Mouse (Mus musculus) ZHBTc4 (cell line): ENCODE measurements around the gene Slc38a3.

Experiments
- DNase-seq: peaks from one replicate; pipeline ENCODE4 v3.0.0-alpha.2; 2011; ENCODE audit warnings: low read depth, low spot score

Gene Slc38a3

DNA sequence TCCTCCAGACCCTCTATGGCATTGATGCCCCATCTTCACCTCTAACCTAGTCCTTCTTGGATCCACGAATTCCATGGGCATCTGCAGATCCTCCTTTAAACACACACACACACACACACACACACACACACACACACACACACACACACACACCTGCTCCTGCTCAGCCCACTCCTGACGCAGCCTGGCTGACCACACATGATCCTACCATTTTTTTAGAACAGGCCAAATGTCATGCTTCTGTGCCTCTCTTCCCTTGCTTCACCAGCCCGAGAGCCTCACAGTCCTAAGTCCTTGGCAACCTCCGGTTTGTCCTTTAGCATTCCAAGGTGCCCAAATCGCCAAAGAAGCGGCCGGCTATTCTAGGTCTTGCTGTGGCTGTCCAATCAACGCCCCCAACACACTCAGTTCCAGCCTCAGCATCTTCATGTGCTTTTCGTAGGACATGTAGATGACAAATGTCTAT, at the start of gene Slc38a3:
Gene Slc38a3 (minus strand): TSS at position 51 of the 466 bp plus-strand sequence.
- DNase-seq, result no peak

DNA sequence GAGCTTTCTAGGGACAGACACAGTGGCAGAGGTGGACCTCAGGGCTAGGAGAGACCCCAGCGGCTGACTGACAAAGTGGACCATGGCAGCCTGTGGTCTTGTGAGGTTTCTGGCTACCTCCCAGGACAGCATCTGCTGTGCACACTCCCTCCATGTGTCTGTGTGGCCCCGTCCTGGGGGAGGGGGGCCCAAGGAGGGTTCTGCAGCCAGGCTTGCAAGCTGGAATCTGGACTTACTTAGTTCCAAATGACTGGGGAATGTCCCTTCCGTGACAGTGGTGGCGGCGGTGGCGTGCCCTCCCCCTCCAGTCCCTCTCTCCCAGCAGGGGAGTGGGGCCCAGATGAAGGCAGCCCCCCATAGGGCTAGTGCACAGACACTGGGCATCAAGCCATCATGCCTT, 47.6 kb upstream of the Slc38a3 start:
- no peak for DNase-seq

DNA sequence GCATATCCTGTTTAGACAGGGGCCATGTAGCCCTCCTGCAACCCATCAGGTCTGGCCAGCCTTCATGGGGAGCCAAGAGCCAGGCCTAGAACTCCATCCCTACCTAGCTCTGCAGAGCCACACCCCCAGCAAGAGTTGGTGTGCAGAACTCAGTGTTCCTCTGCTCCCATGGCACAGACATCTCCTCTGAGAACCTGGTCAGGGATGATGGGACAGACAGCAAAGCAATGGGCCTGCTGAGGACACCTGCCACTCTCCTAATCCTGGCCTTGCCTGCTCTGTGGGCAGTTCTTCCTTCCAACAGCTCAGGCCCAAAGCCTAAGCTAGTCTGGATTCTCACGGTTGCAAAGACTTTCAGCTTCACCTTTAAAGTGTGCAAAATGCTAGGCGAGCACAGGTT, 46.3 kb upstream of the Slc38a3 start:
- DNase-seq, result no peak

DNA sequence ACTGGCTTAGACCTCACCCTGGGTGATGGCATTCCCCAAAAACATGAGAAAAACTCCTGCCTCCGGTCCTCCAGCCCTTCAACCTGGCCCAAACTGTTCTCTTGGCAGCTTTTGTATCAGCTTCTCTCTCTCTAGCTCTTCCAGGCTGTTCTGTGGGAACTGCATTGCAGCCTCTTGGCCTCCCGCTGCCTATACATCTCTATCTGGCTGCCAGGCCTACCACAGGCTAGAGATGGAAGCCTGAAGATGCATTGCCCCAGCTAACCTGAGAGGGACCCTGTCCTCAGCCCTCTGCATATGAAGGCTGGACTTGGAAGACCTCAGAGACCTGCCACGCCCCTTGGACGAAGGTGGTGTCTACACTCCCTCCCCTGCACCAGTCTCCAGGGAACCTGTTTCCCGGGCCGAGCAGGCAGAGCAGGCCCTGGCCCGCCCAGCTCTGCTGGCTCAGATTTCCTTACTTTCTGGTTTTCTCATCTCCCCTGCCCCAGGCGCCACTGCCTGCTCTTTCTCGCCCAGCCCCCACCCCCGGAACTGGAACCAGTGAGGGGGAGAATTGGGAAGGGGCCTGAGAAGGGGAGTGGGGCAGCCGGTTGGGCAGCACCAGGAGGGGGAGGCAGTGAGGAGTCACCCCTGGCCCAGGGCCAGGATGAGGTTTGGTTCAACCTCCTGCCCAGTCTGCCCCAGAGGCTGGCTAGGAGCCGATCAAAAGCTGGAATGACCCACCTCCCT, 45.1 kb upstream of the Slc38a3 start:
- peak; percentile 68 for DNase-seq

DNA sequence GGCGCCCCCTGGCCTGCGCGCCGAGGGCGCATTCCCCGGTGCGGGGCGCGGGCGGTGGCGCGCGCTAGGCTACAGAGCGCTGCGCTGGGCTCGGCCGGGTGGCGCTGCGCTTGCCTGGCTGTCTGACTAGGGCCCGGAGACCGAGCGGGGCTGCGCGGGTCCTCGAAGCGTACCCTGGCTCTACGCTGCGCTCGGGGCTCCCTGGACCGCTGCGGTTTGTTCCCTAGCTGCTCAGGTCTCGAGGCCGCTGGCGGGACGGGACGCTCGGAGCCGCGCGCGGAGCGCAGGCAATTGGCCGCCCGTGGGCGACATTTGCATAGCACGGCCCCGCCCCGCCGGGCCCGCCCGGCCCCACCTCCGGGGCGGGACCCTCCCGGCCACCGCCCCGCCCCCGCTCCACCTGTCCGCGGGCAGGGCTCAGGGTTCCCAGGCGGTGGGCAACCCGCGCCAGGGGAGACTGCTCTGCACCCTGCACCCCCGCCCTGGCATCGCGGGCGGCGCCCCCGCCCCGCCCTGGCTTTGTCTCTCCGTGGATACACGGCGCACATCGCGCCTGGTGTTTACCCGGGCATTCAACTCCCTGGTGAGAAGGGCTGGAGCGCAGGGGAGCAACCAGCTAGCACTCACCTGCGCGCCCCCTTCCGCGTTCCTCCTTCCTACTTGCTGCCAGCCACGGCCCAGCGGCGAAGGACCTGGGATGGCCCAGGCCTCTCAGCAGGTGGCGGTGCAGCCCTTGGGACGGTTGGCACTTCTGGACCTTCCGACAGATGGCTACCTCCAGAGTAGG, 40.6 kb upstream of the Slc38a3 start, which contains the start of gene Sema3f:
Gene Sema3f (minus strand): TSS at position 779 of the 787 bp plus-strand sequence.
- DNase-seq, result peak; percentile 90

DNA sequence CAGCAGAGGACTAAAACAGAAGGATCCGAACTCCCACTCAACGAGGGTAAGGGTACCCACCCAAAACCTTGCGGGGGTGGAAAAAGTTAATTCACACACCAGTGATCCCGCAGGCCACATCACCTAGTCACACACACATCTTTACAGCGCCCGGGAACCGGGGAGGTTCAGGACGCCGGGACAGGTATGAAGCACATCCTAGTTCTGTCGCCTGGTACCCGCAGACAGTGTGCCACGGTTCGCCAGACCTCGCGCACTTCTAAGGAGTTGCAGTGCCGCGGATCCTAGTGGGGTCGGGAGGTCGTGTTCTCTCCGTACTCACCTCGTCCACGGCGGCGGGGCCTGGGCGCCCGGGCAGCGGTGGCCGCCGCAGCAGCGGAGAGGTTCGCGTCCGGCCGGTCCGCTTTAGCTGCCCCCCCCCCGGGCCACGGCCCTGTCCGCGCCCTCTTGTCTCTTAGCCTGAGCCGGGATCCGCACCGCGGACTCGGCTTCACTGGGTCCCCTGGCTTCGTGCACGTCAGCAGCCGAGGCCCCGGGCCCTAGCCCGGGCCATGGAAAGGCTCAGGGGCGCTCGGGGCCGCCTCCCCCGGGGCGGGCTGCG, 39.9 kb upstream of the Slc38a3 start:
- DNase-seq, result peak; percentile 65

DNA sequence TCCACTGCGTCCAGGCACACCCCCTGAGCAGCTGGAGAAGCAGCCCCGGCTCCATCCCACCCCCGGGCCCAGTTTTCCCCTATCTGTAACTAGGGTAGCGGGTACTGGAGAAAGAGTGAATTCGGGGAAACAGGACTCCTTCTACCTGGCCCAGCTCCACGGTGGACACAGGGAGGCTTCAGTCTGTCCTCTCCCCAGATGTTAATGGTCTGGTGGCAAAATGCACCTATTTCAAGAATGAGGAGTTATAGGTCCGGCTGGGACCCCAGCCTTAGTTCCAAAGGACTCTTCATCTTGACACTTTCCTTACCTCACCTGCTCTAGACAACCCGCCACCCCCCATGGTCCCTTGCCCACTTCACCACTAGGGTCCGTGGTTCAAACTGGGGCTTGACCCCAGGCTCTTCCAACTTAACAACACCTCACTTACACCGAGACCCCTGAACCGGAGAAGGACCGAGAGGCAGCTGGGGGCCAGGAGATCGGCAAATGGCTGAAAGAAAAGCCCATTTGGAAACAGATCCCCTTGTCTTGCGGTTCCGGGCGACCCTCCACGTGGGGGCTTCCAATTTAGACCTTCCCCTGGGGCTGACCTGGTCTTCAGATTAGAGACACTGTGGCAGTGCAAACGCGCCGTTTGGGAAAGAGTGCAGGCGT, 39.2 kb upstream of the Slc38a3 start:
- no peak for DNase-seq

DNA sequence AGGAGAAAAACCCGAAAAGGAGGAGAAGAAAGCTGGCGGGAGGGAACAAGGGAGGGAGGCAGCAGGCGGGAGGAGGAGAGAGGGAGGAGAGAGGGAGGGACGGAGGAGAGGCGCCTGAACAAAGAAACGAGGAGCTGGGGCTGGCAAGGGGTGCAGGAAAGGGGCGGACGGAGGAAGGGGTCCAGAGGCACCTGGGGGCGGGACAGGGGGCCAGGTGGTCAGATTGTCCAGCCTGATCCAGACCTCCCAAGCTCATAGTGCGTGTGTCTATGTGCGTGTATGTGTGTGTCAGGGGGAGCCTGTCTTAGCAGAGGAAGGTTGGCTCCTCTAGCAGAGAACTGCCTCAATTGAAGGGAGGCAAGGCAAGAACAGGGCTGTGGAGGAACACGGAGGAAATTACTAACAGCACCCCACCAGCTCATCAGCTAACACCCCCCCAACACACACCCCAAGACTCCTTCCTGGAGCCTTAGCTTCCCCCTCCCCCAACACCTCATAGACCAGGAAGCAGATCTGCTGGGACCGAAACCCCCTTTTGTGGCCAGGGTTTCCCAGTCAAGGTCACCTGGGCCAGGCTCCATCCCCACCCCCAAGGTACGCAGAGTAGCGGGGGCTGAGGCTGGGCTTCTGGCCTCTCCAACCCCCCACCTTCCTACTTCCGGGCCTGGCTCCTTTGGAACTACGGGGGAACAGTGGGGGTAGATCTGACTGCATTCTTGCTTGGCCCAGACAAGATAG, 38.5 kb upstream of the Slc38a3 start:
- no peak for DNase-seq

DNA sequence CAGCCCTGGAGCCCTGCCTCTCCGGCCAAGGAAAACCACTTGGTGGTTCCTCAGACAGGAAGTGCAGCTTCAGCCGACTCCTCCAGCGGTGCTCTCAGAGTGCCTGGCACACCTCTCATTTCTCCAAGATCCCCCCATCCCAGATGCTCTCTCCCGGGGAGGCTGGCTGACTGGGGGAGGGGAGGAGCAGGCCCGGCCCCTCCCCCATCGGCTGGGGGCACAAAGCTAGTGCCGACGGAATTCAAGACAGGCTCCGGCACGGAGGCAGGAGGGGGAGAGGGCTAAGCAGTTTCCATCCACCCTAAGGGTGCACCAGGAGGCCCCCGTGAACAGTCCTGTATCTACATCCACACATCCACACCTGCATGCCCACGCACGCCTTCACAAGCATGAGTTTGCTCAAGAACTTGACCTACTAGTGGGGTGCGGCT, 37.5 kb upstream of the Slc38a3 start:
- no peak for DNase-seq

DNA sequence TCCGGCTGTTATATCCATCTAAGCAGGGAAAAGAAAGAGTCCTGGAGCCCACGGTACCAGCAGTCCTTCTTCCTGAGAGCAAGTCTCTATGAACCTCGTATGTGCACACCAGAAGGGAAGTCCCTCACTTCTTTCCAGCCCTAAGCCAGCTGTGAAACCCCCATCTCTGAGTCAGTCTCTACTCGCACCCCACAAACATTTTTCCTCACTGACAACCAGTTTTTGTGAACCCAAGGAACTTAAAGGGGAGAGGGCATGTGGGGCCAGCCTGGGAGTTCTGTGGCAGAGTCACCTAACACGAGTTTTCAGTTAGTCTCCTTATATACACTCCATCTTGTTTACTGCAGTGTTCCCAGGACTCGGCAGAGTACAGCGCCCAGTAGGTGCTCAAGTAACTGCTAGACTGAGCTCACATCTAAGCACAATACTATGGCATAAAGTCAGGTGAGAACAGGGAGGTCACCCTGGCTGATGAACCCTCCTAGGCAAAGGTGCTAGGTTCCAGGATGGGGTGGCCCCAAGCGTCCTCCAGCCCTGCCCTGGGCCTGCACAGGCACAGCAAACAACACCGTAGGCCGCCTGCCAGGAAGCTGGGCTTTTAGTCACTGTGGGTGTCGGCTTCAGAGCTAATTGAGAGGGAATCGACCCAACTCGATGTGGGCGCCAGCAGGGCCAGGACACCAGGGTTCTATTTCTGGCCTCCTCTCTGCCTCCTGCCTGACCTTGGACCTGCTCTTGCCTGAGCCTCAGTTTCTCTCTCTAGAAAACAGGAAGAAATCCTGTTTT, 34.2 kb upstream of the Slc38a3 start:
- DNase-seq, result no peak

DNA sequence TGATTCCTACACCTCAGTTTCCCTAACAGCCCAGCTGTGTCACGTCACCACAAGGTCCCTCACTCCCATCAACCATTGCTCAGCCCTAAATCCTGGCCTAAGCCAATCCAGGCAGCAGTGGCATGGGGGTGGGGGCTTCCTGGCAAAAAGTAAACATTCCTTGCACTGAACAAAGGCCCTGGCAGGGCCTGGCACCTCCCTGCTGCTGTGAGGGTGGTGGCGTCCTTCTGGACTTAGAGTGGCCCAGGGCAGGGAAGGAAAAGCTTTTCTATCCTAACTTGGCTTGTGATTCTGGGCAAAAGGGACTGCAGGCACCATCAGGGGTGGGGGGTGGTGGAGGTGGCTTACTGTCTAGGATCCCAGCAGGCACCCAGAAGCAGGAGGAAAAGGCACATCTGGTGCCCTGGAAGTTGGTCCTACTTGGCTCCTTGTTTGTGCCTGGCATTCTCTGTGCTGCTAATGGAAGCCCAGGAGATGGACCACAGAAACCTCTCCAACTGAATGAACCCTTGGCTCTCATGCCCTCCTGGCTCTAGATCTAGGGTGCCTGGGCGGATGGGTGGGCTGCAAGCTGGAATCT, 33.4 kb upstream of the Slc38a3 start:
- no peak for DNase-seq

DNA sequence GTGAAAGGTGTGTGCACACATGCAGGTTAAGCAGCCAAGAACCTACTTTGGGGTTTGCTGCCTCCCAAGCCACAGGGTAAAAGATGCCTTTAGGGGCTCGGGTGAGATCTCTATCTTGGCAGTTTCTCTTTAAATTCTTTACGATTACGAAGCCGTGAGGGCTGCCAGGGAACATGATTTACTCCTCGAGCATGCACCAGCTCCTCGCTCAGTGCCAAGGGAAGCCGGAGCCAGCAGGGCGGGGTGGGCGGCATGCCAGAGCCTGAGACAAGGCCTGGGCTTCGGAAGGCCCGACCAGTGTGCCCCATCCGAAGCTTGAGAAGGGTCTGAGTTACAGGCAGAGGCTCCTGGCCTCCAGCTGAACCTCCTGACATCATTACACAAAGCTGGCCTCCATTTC, 32.3 kb upstream of the Slc38a3 start:
- no peak for DNase-seq

DNA sequence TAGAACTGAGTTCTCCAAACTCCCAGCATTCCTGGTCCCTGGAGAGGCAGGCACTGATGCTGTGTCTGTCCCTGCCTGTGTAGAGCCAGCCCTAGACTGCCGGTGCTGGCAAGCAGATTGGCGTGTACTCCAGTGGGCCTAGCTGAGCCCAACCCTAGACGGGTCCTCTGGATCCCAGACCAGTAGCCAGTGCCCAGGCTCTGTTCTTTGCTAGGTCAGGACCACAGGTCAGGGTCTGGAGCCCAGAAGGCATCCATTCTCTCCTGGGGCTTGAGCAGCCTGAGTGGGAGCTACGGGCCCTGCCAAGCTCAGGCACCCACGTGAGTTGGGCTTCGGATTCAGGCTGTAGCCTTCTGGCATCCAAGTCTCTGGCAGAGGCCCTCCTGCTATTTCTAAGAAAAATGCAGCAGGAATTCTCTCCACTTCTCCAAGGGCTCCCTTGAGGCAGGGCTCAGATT, 30.8 kb upstream of the Slc38a3 start:
- no peak for DNase-seq

DNA sequence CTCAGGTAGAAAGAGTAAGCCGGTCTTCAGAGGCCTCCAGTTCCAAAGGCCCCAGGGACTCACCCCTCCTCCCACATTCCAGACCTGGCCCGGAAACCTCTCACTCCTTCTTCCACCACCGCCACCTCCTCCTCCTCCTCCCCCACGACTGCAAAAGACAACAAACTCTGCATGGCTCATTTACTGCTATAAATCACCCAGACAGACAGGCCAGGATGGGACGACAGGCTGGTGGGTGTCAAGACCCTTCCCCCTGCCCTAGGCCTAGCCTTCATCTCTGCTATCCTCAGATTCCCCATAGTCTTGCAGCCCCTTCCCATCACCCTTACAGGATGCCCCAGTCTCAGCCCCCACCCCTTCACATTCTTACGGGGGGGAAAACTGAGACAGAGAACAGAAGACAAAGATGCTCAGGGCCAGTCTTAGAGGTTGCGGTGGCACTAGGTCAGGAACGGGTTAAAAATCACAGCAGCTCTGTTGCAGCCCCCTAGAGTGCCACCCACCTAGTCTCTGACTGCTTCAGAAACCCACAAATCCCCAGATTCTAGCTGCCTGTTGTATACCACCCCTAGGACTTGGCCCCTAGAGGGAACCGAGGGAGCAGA, 30.1 kb upstream of the Slc38a3 start:
- no peak for DNase-seq

DNA sequence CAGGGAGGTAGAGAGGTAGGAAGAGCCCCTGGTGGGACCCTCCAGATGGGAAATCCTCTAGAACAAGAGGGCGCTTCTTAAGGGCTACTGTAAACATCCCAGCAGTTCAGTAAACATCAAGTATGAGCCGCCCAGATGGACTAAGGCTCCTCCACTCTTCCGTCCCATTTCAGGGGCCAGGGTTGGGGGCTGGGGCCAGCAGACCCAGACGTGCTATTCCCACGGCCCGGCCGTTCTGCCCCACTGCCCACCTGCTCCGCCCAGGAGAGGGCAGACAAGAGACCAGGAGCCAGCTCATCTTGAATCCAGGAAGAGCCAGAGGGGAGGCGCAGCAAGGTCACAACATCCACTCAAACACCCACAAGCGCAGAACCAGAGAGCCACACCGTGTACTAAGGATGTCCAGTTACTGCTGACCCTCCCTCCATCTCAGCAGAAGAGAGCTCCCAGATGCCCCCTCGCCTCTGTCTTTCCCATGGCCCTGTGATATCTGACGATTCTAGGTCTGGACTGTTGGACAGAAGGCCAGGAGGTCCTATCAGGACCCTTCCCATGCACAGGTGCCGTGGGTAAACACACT, 29.4 kb upstream of the Slc38a3 start:
- no peak for DNase-seq

DNA sequence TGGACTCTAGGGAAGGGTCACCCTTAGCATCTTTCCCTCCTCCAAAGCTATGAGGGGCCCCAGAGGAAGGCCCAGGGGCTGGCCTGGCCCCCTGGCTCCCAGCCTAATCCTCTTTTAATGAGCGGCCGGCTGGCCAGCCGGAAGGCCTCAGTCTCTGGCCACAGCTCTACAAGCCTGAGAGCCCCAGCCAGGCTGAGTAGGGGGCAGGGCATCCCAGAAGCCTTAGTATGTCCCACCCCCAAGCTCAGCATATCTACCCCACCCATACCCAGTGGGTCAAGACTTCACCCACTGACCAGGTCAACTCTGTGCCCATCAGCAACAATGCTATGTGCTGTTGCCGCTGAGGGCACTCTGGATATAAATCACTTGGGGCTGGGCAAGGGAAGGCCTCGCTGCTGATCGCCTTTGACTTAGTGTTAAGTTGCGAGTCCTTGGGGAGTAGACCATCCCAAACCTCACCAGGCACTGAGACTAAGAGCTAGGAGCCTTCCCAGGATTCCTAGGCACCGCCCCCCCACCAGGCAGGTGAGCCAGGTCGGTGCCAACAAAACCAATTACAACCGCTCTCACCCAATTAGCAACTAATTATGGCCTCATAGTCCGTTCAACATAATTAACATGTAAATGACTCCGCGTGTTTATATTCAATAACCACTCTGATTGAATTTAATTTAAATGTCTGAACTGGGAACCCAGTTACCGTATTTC, 28.6 kb upstream of the Slc38a3 start:
- DNase-seq, result no peak

DNA sequence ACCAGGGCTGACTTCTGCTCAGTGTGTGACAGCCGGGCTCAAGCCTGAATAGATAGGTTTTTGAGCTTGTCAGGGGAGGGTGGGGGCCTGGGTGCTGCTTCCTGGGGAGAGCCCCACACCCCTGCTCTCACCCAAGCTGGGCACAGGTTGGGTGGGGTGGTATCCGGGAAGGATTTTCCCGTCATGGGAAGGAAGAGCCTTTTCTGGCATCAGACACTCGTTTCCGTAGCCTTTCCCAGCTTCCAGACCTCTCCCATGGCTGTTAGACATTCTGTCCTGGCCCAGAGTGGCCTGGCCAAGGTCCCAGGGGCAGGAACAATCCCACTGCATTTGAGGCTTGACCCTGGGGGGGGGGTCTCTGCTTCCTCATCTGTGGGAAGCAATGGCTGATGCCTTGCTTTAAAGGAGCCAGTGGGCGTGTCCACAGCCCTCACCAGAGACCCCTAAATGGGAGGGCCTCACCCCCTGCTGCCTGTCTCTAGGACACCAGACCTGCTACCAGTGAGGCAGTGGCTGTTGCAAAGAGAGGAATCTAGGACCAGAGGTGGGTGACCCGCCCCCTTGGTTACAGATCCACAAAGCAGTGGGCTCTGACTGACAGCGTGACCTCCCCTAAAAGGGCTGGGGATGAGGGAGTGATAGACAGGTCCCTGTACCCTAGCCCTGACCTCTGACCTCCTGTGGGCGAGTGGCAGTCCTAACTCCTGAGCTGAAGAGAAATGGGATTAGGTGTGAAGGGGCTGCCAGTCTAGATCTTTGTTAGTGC, 27.7 kb upstream of the Slc38a3 start:
- DNase-seq, result no peak

DNA sequence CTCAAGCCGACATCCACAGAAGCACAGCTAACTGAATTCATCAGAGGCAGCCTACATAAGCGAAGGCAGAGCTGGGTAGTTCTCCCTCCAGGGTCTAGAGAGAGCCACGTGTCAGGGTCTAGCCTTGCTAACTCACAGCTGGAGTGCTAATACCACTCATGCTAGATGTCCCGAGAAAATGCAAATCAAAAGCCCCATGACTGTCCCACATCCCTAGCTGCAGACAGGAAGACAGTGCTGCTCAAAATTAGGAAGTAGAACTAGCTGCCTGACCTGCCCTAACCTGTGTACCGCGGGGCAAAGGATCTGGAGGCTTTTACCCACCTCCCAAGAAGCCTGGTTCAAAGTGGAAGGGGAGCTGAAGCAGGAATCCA, 26.8 kb upstream of the Slc38a3 start:
- DNase-seq, result no peak
